Mouse (Mus musculus): ENCODE measurements at regions not wholly inside any gene's neighbourhood (a gene's known extent, or its start where the extent isn't known, plus 50 kb on each side); places are given as distances from the start of the nearest gene placed in this dataset.

- H3K4me3 ChIP-seq (ENCODE audit: low read depth, low read length) = no peak overlapping the region
- H3K9me3 ChIP-seq (replicated peaks; ENCODE audit: control insufficient read depth, insufficient read depth, low read length, poor library complexity, severe bottlenecking) = peaks cover 11% of the 10 kb centered on the region; the same call in 1 of the 2 replicates
- H3K4me1 ChIP-seq (ENCODE audit: control insufficient read depth, insufficient read depth, low read length) = peaks cover 3% of the 10 kb centered on the region
- no peak overlapping the region for H3K9ac ChIP-seq (ENCODE audit: low read depth, poor library complexity, severe bottlenecking)
- H3K27me3 ChIP-seq (ENCODE audit: control insufficient read depth, insufficient read depth, low read length, poor library complexity, severe bottlenecking) = no peaks in the 10 kb centered on the region
- H3K27ac ChIP-seq (ENCODE audit: insufficient read depth, low read length) = peak overlapping the region; percentile 96
- H3K36me3 ChIP-seq (ENCODE audit: control insufficient read depth, insufficient read depth, low read length, poor library complexity, severe bottlenecking) = no peaks in the 10 kb centered on the region
- TF ChIP-seq EP300 (IDR thresholded peaks at IDR 0.05; ENCODE audit: insufficient read depth, low read depth, low read length) = peak; percentile 70; the same call in 1 of the 2 replicates
- no peak for TF ChIP-seq POLR2A (IDR thresholded peaks at IDR 0.05; ENCODE audit: insufficient read depth, low read length)
Measured at GRCm38 (mm10) chr5:15773839-15774238, 59.8 kb upstream of the Speer4c start.

- H3K9me3 ChIP-seq (replicated peaks; ENCODE audit: control insufficient read depth, insufficient read depth, low read length, poor library complexity, severe bottlenecking) = peaks cover 11% of the 10 kb centered on the region; the same call in 1 of the 2 replicates
- no peak overlapping the region for H3K9ac ChIP-seq (ENCODE audit: low read depth, poor library complexity, severe bottlenecking)
- H3K4me3 ChIP-seq (ENCODE audit: low read depth, low read length) = no peak overlapping the region
- no peak for TF ChIP-seq CTCF (IDR thresholded peaks at IDR 0.05; ENCODE audit: low read depth, low read length)
- peak; percentile 99 for TF ChIP-seq EP300 (IDR thresholded peaks at IDR 0.05; ENCODE audit: insufficient read depth, low read depth, low read length)
- H3K36me3 ChIP-seq (ENCODE audit: control insufficient read depth, insufficient read depth, low read length, poor library complexity, severe bottlenecking) = no peaks in the 10 kb centered on the region
- peaks cover 3% of the 10 kb centered on the region for H3K4me1 ChIP-seq (ENCODE audit: control insufficient read depth, insufficient read depth, low read length)
- H3K27ac ChIP-seq (ENCODE audit: insufficient read depth, low read length) = peak overlapping the region; percentile 96
- H3K27me3 ChIP-seq (ENCODE audit: control insufficient read depth, insufficient read depth, low read length, poor library complexity, severe bottlenecking) = no peaks in the 10 kb centered on the region
Measured at GRCm38 (mm10) chr5:15774567-15774966, 60.5 kb upstream of the Speer4c start.

GRCm38 (mm10) chr5:15776106-15776505 is 62.0 kb upstream of the Speer4c start:
- Histone ChIP-seq H3K4me1 (ENCODE audit: control insufficient read depth, insufficient read depth, low read length) (peaks cover 3% of the 10 kb centered on the region), H3K9ac (ENCODE audit: low read depth, poor library complexity, severe bottlenecking) (no peak overlapping the region), H3K36me3 (ENCODE audit: control insufficient read depth, insufficient read depth, low read length, poor library complexity, severe bottlenecking) (no peaks in the 10 kb centered on the region), H3K27ac (ENCODE audit: insufficient read depth, low read length) (0 out of 2 replicates have a peak overlapping the region, but pooled peaks have one; percentile 1), H3K9me3 (replicated peaks; ENCODE audit: control insufficient read depth, insufficient read depth, low read length, poor library complexity, severe bottlenecking) (peaks cover 11% of the 10 kb centered on the region; the same call in 1 of the 2 replicates), H3K27me3 (ENCODE audit: control insufficient read depth, insufficient read depth, low read length, poor library complexity, severe bottlenecking) (no peaks in the 10 kb centered on the region), H3K4me3 (ENCODE audit: low read depth, low read length) (no peak overlapping the region)
- TF ChIP-seq EP300 (IDR thresholded peaks at IDR 0.05; ENCODE audit: insufficient read depth, low read depth, low read length) (no peak), CTCF (IDR thresholded peaks at IDR 0.05; ENCODE audit: low read depth, low read length) (no peak), POLR2A (IDR thresholded peaks at IDR 0.05; ENCODE audit: insufficient read depth, low read length) (no peak)

GRCm38 (mm10) chr5:15803583-15803982 is 89.5 kb upstream of the Speer4c start:
- TF ChIP-seq CTCF (IDR thresholded peaks at IDR 0.05; ENCODE audit: low read depth, low read length) (no peak), POLR2A (IDR thresholded peaks at IDR 0.05; ENCODE audit: insufficient read depth, low read length) (no peak), EP300 (IDR thresholded peaks at IDR 0.05; ENCODE audit: insufficient read depth, low read depth, low read length) (no peak)
- H3K36me3 ChIP-seq (ENCODE audit: control insufficient read depth, insufficient read depth, low read length, poor library complexity, severe bottlenecking) = no peaks in the 10 kb centered on the region
- H3K27me3 ChIP-seq (ENCODE audit: control insufficient read depth, insufficient read depth, low read length, poor library complexity, severe bottlenecking) = no peaks in the 10 kb centered on the region
- H3K9me3 ChIP-seq (replicated peaks; ENCODE audit: control insufficient read depth, insufficient read depth, low read length, poor library complexity, severe bottlenecking) = no peaks in the 10 kb centered on the region; the same call in none of the 2 replicates
- H3K4me3 ChIP-seq (ENCODE audit: low read depth, low read length) = no peak overlapping the region
- H3K27ac ChIP-seq (ENCODE audit: insufficient read depth, low read length) = no peak overlapping the region
- no peak overlapping the region for H3K9ac ChIP-seq (ENCODE audit: low read depth, poor library complexity, severe bottlenecking)
- H3K4me1 ChIP-seq (ENCODE audit: control insufficient read depth, insufficient read depth, low read length) = no peaks in the 10 kb centered on the region

DNA sequence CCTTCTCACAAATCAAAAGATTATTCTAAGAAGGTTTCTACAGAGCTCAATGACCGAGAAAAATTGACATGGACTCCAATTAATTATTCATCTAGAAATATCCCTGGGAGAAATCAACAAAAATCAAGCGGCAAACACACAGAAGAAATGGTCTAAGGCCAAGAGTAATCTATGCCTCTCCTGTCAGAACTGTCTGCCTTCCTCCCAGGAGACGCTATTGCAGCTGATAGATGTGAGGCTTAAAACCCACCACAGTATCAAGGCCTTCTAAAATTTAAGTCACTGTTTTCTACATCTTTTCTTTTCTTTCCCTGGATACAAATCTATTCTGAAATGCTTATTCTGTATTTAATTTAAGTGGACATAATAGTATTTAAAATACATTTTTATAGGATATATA is 102.8 kb upstream of the Speer4c start:
- Histone ChIP-seq H3K36me3 (ENCODE audit: control insufficient read depth, insufficient read depth, low read length, poor library complexity, severe bottlenecking) (no peaks in the 10 kb centered on the region), H3K4me3 (ENCODE audit: low read depth, low read length) (no peak overlapping the region), H3K27ac (ENCODE audit: insufficient read depth, low read length) (no peak overlapping the region), H3K4me1 (ENCODE audit: control insufficient read depth, insufficient read depth, low read length) (no peaks in the 10 kb centered on the region), H3K9me3 (replicated peaks; ENCODE audit: control insufficient read depth, insufficient read depth, low read length, poor library complexity, severe bottlenecking) (no peaks in the 10 kb centered on the region), H3K27me3 (ENCODE audit: control insufficient read depth, insufficient read depth, low read length, poor library complexity, severe bottlenecking) (no peaks in the 10 kb centered on the region), H3K9ac (ENCODE audit: low read depth, poor library complexity, severe bottlenecking) (no peak overlapping the region)
- TF ChIP-seq POLR2A (IDR thresholded peaks at IDR 0.05; ENCODE audit: insufficient read depth, low read length) (no peak), CTCF (IDR thresholded peaks at IDR 0.05; ENCODE audit: low read depth, low read length) (no peak), EP300 (IDR thresholded peaks at IDR 0.05; ENCODE audit: insufficient read depth, low read depth, low read length) (no peak)

GRCm38 (mm10) chr5:15817366-15817765 is 103.3 kb upstream of the Speer4c start:
- Histone ChIP-seq H3K4me3 (ENCODE audit: low read depth, low read length) (no peak overlapping the region), H3K27ac (ENCODE audit: insufficient read depth, low read length) (no peak overlapping the region), H3K36me3 (ENCODE audit: control insufficient read depth, insufficient read depth, low read length, poor library complexity, severe bottlenecking) (no peaks in the 10 kb centered on the region), H3K9me3 (replicated peaks; ENCODE audit: control insufficient read depth, insufficient read depth, low read length, poor library complexity, severe bottlenecking) (no peaks in the 10 kb centered on the region), H3K4me1 (ENCODE audit: control insufficient read depth, insufficient read depth, low read length) (no peaks in the 10 kb centered on the region), H3K9ac (ENCODE audit: low read depth, poor library complexity, severe bottlenecking) (no peak overlapping the region), H3K27me3 (ENCODE audit: control insufficient read depth, insufficient read depth, low read length, poor library complexity, severe bottlenecking) (no peaks in the 10 kb centered on the region)
- TF ChIP-seq POLR2A (IDR thresholded peaks at IDR 0.05; ENCODE audit: insufficient read depth, low read length) (no peak), EP300 (IDR thresholded peaks at IDR 0.05; ENCODE audit: insufficient read depth, low read depth, low read length) (no peak), CTCF (IDR thresholded peaks at IDR 0.05; ENCODE audit: low read depth, low read length) (no peak)

All from ES-Bruce4 (cell line).